Mouse (Mus musculus) cerebellum, adult 2 months (tissue): ENCODE results near the gene Zfp174.

Experiments used
- CTCF ChIP-seq: fragments of 200-500 bp; IDR thresholded peaks from 2 replicates; pipeline ENCODE4 v1.5.1; 2011; ENCODE audit warnings: low read depth, mild to moderate bottlenecking, control low read depth, low read length, moderate library complexity, borderline replicate concordance; ENCODE audit not compliant: insufficient read depth
- POLR2A ChIP-seq: fragments of 200-500 bp; IDR thresholded peaks from 2 replicates; pipeline ENCODE4 v1.6.1; 2011; ENCODE audit warnings: low read length, control low read depth, borderline replicate concordance; ENCODE audit not compliant: insufficient read depth

GRCm38 (mm10) chr16:3895173-3895792 lies 48.2 kb downstream of the Zfp174 start:
- TF ChIP-seq POLR2A: no peak
- TF ChIP-seq CTCF: no peak
